Mouse (Mus musculus) WW6 (cell line): ENCODE results near the gene Iqgap1.

Experiments used
- DNase-seq: peaks from one replicate; pipeline ENCODE4 v3.0.0-alpha.2; 2013; ENCODE audit warnings: low read depth, low spot score

Iqgap1 gene

DNA sequence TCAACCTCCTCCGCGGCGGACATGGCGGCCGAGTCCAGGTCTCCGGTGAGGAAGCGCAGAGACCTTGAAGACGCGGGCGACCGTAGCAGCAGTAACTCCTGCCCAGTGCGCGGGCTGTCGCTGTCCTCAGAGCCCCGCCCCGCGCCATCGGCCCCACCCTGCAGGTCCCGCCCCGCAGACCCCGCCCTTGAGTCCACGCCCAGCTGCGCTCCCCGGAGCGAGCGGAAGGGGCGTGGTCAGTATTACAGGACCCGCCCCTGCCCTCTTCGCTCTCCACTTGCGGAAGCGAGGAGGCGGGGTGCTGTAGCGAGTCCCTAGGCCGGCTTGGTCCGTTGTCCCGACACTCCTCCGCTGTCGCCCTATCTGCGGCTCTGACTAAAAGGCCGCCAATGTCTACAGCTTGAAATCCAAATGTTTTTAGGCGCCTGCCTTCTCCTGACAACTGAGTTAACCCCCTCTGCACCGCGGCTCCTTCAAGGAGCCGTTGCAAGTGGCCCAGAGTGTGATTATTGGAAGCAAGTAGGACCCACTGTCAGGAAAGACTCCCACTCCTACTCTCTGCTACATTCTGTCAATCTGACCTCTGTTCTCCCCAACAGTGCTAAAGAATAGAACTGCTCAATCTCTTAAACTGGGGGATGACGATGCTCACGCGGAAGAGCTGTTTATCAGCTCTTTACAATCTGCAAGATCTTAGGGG is 22.5 kb downstream of the Iqgap1 start:
- DNase-seq = peak; percentile 91

GRCm38 (mm10) chr7:80802412-80803160 is 23.2 kb downstream of the Iqgap1 start:
- no peak for DNase-seq

DNA sequence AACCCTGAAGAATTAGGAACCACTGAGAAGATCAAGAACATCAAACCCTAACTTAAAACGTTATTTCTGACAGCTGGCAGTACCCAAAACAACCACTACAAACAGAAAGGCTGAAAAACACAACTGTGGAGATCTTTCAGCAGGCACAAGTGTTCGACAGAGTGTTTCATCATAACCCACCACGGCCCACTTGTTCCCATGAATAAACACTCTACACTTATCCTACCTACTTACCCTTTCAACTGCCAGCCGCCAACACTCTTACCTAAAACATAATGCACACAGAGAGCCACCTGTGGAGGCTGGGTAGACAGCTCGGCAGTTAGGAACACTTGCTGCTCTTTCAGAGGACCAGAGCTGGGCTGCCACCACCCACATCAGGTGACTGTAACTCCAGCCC is 26.5 kb downstream of the Iqgap1 start:
- no peak for DNase-seq

GRCm38 (mm10) chr7:80796805-80797567 is 28.8 kb downstream of the Iqgap1 start:
- no peak for DNase-seq

GRCm38 (mm10) chr7:80796258-80796657 is 29.5 kb downstream of the Iqgap1 start:
- DNase-seq = no peak

DNA sequence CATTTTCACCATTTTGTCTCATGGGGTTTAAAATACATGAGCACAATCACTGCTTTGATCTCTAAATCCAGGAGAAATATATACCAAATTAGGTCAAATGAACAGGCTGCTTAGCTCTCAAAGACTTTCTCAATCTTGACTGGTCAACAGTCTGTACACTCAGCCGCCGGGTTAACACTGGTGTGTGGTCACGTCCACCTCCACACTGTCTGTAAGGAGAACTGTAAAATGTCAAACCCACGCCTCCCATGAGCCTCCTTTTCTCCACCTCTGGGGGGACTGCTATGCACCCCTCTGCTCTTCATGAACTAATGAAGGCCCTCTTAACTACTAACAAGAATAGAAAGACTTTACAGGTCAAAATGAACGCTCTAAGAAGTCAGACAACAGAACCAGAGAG is 36.2 kb downstream of the Iqgap1 start:
- DNase-seq = no peak

GRCm38 (mm10) chr7:80789061-80789460 is 36.7 kb downstream of the Iqgap1 start:
- DNase-seq = no peak

- no peak for DNase-seq
Observed at GRCm38 (mm10) chr7:80788002-80788401, 37.8 kb downstream of the Iqgap1 start.

- no peak for DNase-seq
Observed at GRCm38 (mm10) chr7:80786746-80787145, 39.0 kb downstream of the Iqgap1 start.

DNA sequence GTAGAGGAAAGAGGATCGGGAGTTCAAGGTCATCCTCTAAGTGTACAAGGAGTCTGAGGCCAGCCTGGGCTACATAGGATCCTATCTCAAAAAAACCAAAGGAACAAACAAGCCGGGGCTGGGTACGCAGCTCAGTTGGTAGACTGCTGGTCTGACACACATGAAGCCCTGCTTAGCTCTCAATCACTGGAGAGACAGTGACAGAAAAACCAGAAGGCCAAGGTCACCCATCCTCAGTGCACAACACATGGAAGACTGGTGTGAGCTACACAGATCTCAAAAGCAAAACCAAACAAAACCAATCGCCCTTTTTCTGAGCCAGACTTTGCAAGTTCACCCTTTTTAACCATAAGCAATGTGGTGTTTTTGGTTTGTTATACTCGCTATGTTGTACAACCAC is 41.9 kb downstream of the Iqgap1 start:
- DNase-seq = no peak

- DNase-seq = no peak
Observed at GRCm38 (mm10) chr7:80782155-80783109, 43.3 kb downstream of the Iqgap1 start.

- no peak for DNase-seq
Observed at GRCm38 (mm10) chr7:80781444-80782120, 44.2 kb downstream of the Iqgap1 start.

DNA sequence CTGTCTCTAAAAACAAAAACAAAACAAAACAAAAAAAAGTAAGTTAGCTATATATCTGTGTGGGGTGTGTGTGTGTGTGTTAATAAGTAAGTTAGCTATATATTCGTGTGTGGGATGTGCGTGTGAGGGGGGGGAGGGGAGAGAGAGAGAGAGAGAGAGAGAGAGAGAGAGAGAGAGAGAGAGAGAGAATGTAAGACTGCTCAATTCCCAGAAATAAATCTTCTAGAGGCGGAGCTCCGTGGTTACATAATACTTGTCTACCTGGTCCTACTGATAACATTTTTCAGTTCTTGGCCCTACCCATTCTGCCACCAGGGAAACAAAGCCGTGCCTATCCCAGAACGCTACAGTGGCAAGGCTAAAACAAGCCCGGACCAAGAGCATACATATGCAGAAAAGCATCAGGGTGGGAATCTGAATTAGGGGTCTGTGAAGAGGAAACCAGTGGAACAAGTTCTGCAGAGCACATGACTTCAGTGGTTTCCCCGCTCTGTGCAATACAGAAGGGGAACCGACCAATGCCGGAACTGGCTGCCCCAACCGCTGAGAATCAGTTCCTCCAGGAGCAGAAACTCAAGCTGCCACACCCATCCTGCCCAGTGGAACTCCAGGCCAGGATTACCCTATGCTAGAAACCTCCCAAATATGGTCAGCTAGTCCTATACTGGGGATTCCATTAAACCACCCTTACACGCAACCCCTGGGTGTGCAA is 46.7 kb downstream of the Iqgap1 start:
- no peak for DNase-seq

- no peak for DNase-seq
Observed at GRCm38 (mm10) chr7:80778376-80778775, 47.4 kb downstream of the Iqgap1 start.

- DNase-seq = no peak
Observed at GRCm38 (mm10) chr7:80777151-80777550, 48.6 kb downstream of the Iqgap1 start.

- DNase-seq = no peak
Observed at GRCm38 (mm10) chr7:80776090-80776489, 49.7 kb downstream of the Iqgap1 start.

- DNase-seq = no peak
Observed at GRCm38 (mm10) chr7:80775448-80775904, 50.3 kb downstream of the Iqgap1 start.

DNA sequence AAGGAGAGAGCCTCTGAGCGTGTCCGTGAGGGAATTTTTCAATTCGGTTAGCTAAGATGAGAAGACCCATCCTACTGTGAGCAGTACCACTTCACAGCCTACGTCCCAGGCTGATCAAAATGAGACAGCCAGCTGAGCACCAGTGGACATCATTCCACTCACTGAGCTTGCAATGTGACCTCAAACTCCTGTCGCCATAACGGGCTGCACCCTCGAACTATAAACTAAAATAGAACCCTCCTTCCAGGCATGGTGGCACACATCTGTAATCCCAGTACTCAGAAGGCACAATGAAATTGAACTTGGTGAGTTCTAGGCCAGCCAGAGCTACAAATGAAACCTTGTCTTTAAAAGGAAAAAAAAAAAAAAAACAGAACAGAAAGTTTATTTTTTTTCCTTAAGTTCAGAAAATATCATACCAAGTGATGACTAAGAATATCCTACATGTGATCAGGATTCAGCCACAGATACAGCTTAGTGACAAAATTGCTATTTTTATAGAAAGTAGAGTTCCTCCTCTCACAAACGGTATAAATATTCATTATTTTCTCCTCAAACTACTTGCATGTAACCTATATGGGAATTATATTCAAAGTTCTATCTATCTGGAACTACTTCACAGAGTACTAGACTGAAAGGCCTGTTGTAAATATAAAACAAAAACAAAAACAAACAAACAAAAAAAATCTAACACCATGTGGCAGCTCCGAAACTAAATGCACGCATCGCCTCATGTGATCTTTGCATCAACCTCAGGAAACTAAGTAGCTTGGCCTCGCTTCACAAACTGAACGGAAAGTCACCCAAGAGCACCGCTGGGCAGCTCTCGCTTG is 50.9 kb downstream of the Iqgap1 start:
- no peak for DNase-seq
